Mouse (Mus musculus) heart, postnatal 4 days (tissue): ENCODE measurements at regions not wholly inside any gene's neighbourhood (a gene's known extent, or its start where the extent isn't known, plus 50 kb on each side); places are given as distances from the start of the nearest gene placed in this dataset.
A peak's percentile ranks its signal among the peaks of the same experiment; 100 is the strongest.

ENCODE experiments used
- DNase-seq: peaks from one replicate; pipeline ENCODE4 v3.0.0; 2021

- DNase-seq: no peak
Observed at GRCm38 (mm10) chr14:85965139-85965538, 1175.9 kb downstream of the Diaph3 start.

GRCm38 (mm10) chr14:85945707-85946313, 1195.2 kb downstream of the Diaph3 start:
- no peak for DNase-seq

- no peak for DNase-seq
Observed at GRCm38 (mm10) chr14:85942792-85943191, 1198.2 kb downstream of the Diaph3 start.

- DNase-seq: no peak
Observed at GRCm38 (mm10) chr14:85940585-85940984, 1200.5 kb downstream of the Diaph3 start.

GRCm38 (mm10) chr14:85935091-85935490, 1205.9 kb downstream of the Diaph3 start:
- no peak for DNase-seq

GRCm38 (mm10) chr14:85930387-85930786, 1210.6 kb downstream of the Diaph3 start:
- peak; percentile 4 for DNase-seq

GRCm38 (mm10) chr14:85918894-85919293, 1222.1 kb downstream of the Diaph3 start:
- no peak for DNase-seq

GRCm38 (mm10) chr14:85915761-85916160, 1225.3 kb downstream of the Diaph3 start:
- no peak for DNase-seq

GRCm38 (mm10) chr14:85897890-85898289, 1243.1 kb downstream of the Diaph3 start:
- no peak for DNase-seq

GRCm38 (mm10) chr14:85861371-85861951, 1279.6 kb downstream of the Diaph3 start:
- DNase-seq: no peak

GRCm38 (mm10) chr14:85849490-85849889, 1291.5 kb downstream of the Diaph3 start:
- DNase-seq: no peak

- DNase-seq: no peak
Observed at GRCm38 (mm10) chr14:85835494-85835893, 1305.5 kb downstream of the Diaph3 start.

- no peak for DNase-seq
Observed at GRCm38 (mm10) chr14:85814920-85815319, 1326.1 kb downstream of the Diaph3 start.

- DNase-seq: no peak
Observed at GRCm38 (mm10) chr14:85784386-85784785, 1341.0 kb downstream of the Pcdh17 start.

- no peak for DNase-seq
Observed at GRCm38 (mm10) chr14:85770636-85771035, 1327.3 kb downstream of the Pcdh17 start.

- no peak for DNase-seq
Observed at GRCm38 (mm10) chr14:85768301-85768700, 1324.9 kb downstream of the Pcdh17 start.

GRCm38 (mm10) chr14:85757343-85757742, 1314.0 kb downstream of the Pcdh17 start:
- no peak for DNase-seq

- no peak for DNase-seq
Observed at GRCm38 (mm10) chr14:85738567-85738966, 1295.2 kb downstream of the Pcdh17 start.
